Comparison of ENCODE assay signal across 9 mouse cellular contexts in genomic region chr4:88763384-88764018, GRCm38 (mm10). TPM values are rescaled to one million over a fixed set of nuclear protein-coding genes. Genes with fewer than 3 reads are reported as not detected.
DNase-seq lines count a peak whose midpoint lies in the region; ATAC-seq and TF ChIP-seq lines count a peak whose summit lies in the region.
"Not testable (repeated sequence)": the region's sequence is repeated elsewhere in the genome, so short reads cannot be mapped to it uniquely, and the experiment has no call there.
"Had no signal": no experiment of that assay in that cellular context is flagged by ENCODE, and none has a peak within 500 bp of the region (broad histone marks: within the 10 kb centered on the region; RNA-seq: fewer than 3 reads in every experiment).

No protein-coding gene starts in this region.

- H3K4me2 ChIP-seq in embryonic facial prominence, embryonic 11.5 days (ENCODE audit: low read depth, low read length): peak overlapping the region; percentile 38
- H3K4me2 ChIP-seq in hindbrain, embryonic 16.5 days (ENCODE audit: low read length): peak overlapping the region; percentile 60

- intact Hi-C loops in left cerebral cortex, adult 2 months (cut with DNase I): not testable (repeated sequence)

- H3K27ac ChIP-seq in embryonic facial prominence, embryonic 11.5 days (replicated peaks; ENCODE audit: low read depth, low read length); hindbrain, embryonic 16.5 days (ENCODE audit: low read depth, low read length); left cerebral cortex, adult 2 months: not testable (repeated sequence)

- H3K36me3 ChIP-seq in embryonic facial prominence, embryonic 11.5 days (replicated peaks; ENCODE audit: control insufficient read depth, insufficient read depth, low read depth, low read length); hindbrain, embryonic 16.5 days (ENCODE audit: control insufficient read depth, insufficient read depth, low read length): not testable (repeated sequence)

- H3K4me3 ChIP-seq in embryonic facial prominence, embryonic 11.5 days (ENCODE audit: low read depth, low read length): peak overlapping the region; percentile 25
- peak overlapping the region; percentile 40 for H3K4me3 ChIP-seq in hindbrain, embryonic 16.5 days (ENCODE audit: low read length)
- not testable (repeated sequence) for H3K4me3 ChIP-seq in left cerebral cortex, adult 2 months

- peak; percentile 53 for TF ChIP-seq CTCF in left cerebral cortex, adult 2 months (IDR thresholded peaks at IDR 0.05)

- WGBS in embryonic facial prominence, embryonic 11.5 days: 4% methylated on average over 26 of the region's 42 CpGs
- 3% methylated on average over 18 of the region's 42 CpGs for WGBS in hindbrain, embryonic 16.5 days

- H3K27me3 ChIP-seq in embryonic facial prominence, embryonic 11.5 days (ENCODE audit: control insufficient read depth, insufficient read depth, low read length); hindbrain, embryonic 16.5 days (replicated peaks; ENCODE audit: control insufficient read depth, insufficient read depth, low read length): not testable (repeated sequence)

- not testable (repeated sequence) for H3K9me3 ChIP-seq in embryonic facial prominence, embryonic 11.5 days (replicated peaks; ENCODE audit: control insufficient read depth, low read length); hindbrain, embryonic 16.5 days (ENCODE audit: control insufficient read depth, low read length)

- DNase-seq in adrenal gland, postnatal 14 days: peak; percentile 69
- peak; percentile 71 for DNase-seq in embryonic facial prominence, embryonic 11.5 days (ENCODE audit: low spot score)
- DNase-seq in left cerebral cortex, adult 2 months (ENCODE audit: extremely low spot score in 1 of 2, low spot score in 2 of 2): peak in 1 of 2 experiments; percentile 22
- peak; percentile 62 for DNase-seq in lung, postnatal 25 days (ENCODE audit: low spot score)
- peak; percentile 69 for DNase-seq in ovary, adult 18-20 months (ENCODE audit: low spot score)
- DNase-seq in urinary bladder, postnatal 36 days (ENCODE audit: low spot score in 2 of 2): peak; percentile 18 to 57

- not testable (repeated sequence) for H3K9ac ChIP-seq in embryonic facial prominence, embryonic 11.5 days (replicated peaks; ENCODE audit: low read length); hindbrain, embryonic 16.5 days (ENCODE audit: low read depth, low read length)

- not testable (repeated sequence) for ATAC-seq in embryonic facial prominence, embryonic 11.5 days (replicated peaks; ENCODE audit: insufficient number of reproducible peaks, low FRiP score, low TSS enrichment, low read depth); hindbrain, embryonic 16.5 days
- ATAC-seq in granulocyte monocyte progenitor cell, adult 5-6 weeks (replicated peaks; ENCODE audit: poor library complexity, severe bottlenecking): peak; percentile 82

- H3K4me1 ChIP-seq in embryonic facial prominence, embryonic 11.5 days (ENCODE audit: control insufficient read depth, insufficient read depth, low read length); hindbrain, embryonic 16.5 days (ENCODE audit: control insufficient read depth, insufficient read depth, low read depth, low read length): not testable (repeated sequence)

RNA-seq across cellular contexts. Expression of gene Gm13283, which starts 3.6 kb away (rescaled TPM):
- not detected in 2 replicates for total RNA-seq in adrenal gland, postnatal 14 days (2021)
- 0.20 and 0.28 TPM in 2 replicates for polyA plus RNA-seq in embryonic facial prominence, embryonic 11.5 days (2014; fragmentation: Nextera tagmentation; extraction: Ambion mirVana)
- total RNA-seq in granulocyte monocyte progenitor cell, adult 5-6 weeks (2014; fragmentation: Nextera tagmentation): 0.49 TPM in 1 of 2 replicates, not detected in the other
- 0.21 TPM in 1 of 2 replicates, not detected in the other for total RNA-seq in granulocyte monocyte progenitor cell, adult 5-6 weeks (2017)
- not detected in 2 replicates for polyA plus RNA-seq in hindbrain, embryonic 16.5 days (2015; fragmentation: Nextera tagmentation; extraction: Ambion mirVana)
- not detected for total RNA-seq in left cerebral cortex, adult 2 months (2021)
- total RNA-seq: left cerebral cortex, adult 18-20 months had no signal

RNA-seq across cellular contexts. Expression of gene Gm13271, which starts 8.8 kb away (rescaled TPM):
- total RNA-seq in adrenal gland, postnatal 14 days (2021): not detected in 2 replicates
- not detected in 2 replicates for polyA plus RNA-seq in embryonic facial prominence, embryonic 11.5 days (2014; fragmentation: Nextera tagmentation; extraction: Ambion mirVana)
- not detected in 2 replicates for total RNA-seq in granulocyte monocyte progenitor cell, adult 5-6 weeks (2014; fragmentation: Nextera tagmentation)
- total RNA-seq in granulocyte monocyte progenitor cell, adult 5-6 weeks (2017): not detected in 2 replicates
- polyA plus RNA-seq in hindbrain, embryonic 16.5 days (2015; fragmentation: Nextera tagmentation; extraction: Ambion mirVana): not detected in 2 replicates
- total RNA-seq in left cerebral cortex, adult 2 months (2021): not detected
- total RNA-seq: left cerebral cortex, adult 18-20 months had no signal

RNA-seq across cellular contexts. Expression of gene Gm13290, which starts 10.1 kb away (rescaled TPM):
- not detected in 2 replicates for total RNA-seq in adrenal gland, postnatal 14 days (2021)
- 0.22 TPM in 1 of 2 replicates, not detected in the other for polyA plus RNA-seq in embryonic facial prominence, embryonic 11.5 days (2014; fragmentation: Nextera tagmentation; extraction: Ambion mirVana)
- not detected in 2 replicates for total RNA-seq in granulocyte monocyte progenitor cell, adult 5-6 weeks (2014; fragmentation: Nextera tagmentation)
- total RNA-seq in granulocyte monocyte progenitor cell, adult 5-6 weeks (2017): not detected in 2 replicates
- polyA plus RNA-seq in hindbrain, embryonic 16.5 days (2015; fragmentation: Nextera tagmentation; extraction: Ambion mirVana): not detected in 2 replicates
- total RNA-seq in left cerebral cortex, adult 2 months (2021): not detected
- total RNA-seq: left cerebral cortex, adult 18-20 months had no signal

RNA-seq across cellular contexts. Expression of gene Gm13289, which starts 13.2 kb away (rescaled TPM):
- not detected in 2 replicates for total RNA-seq in adrenal gland, postnatal 14 days (2021)
- not detected in 2 replicates for polyA plus RNA-seq in embryonic facial prominence, embryonic 11.5 days (2014; fragmentation: Nextera tagmentation; extraction: Ambion mirVana)
- total RNA-seq in granulocyte monocyte progenitor cell, adult 5-6 weeks (2014; fragmentation: Nextera tagmentation): not detected in 2 replicates
- not detected in 2 replicates for total RNA-seq in granulocyte monocyte progenitor cell, adult 5-6 weeks (2017)
- not detected in 2 replicates for polyA plus RNA-seq in hindbrain, embryonic 16.5 days (2015; fragmentation: Nextera tagmentation; extraction: Ambion mirVana)
- total RNA-seq in left cerebral cortex, adult 2 months (2021): not detected
- total RNA-seq: left cerebral cortex, adult 18-20 months had no signal

RNA-seq across cellular contexts. Expression of gene Gm13272, which starts 16.1 kb away (rescaled TPM):
- not detected in 2 replicates for total RNA-seq in adrenal gland, postnatal 14 days (2021)
- polyA plus RNA-seq in embryonic facial prominence, embryonic 11.5 days (2014; fragmentation: Nextera tagmentation; extraction: Ambion mirVana): not detected in 2 replicates
- total RNA-seq in granulocyte monocyte progenitor cell, adult 5-6 weeks (2014; fragmentation: Nextera tagmentation): not detected in 2 replicates
- not detected in 2 replicates for total RNA-seq in granulocyte monocyte progenitor cell, adult 5-6 weeks (2017)
- not detected in 2 replicates for polyA plus RNA-seq in hindbrain, embryonic 16.5 days (2015; fragmentation: Nextera tagmentation; extraction: Ambion mirVana)
- total RNA-seq in left cerebral cortex, adult 2 months (2021): not detected
- total RNA-seq: left cerebral cortex, adult 18-20 months had no signal
